Mouse (Mus musculus) lung, embryonic 15.5 days (tissue): ENCODE results near the gene Tanc1. TPM values are rescaled to one million over a fixed set of nuclear protein-coding genes. Genes with fewer than 3 reads are reported as not detected.
A peak's percentile ranks its signal among the peaks of the same experiment; 100 is the strongest.

Source experiments
- ATAC-seq: fragments of 200-750 bp; cut with Nextera tagmentation; 2 replicates; pipeline ENCODE4 v1.8.0; 2017; ENCODE audit warnings: moderate number of reproducible peaks, borderline replicate concordance; ENCODE audit not compliant: low FRiP score, low TSS enrichment; ENCODE audit errors: extremely low read depth
- H3K27ac ChIP-seq: fragments of 300-500 bp; sonication (generic); 2 replicates; pipeline ENCODE4 v1.5.1; 2015; ENCODE audit warnings: moderate library complexity, mild to moderate bottlenecking, inconsistent platforms
- H3K27me3 ChIP-seq: fragments of 300-500 bp; sonication (generic); 2 replicates; pipeline ENCODE4 v1.6.1; 2015; ENCODE audit warnings: inconsistent platforms
- H3K36me3 ChIP-seq: fragments of 300-500 bp; sonication (generic); 2 replicates; pipeline ENCODE4 v1.6.1; 2015; ENCODE audit warnings: inconsistent platforms
- H3K4me1 ChIP-seq: fragments of 300-500 bp; sonication (generic); 2 replicates; pipeline ENCODE4 v1.6.1; 2015; ENCODE audit warnings: inconsistent platforms
- H3K4me2 ChIP-seq: fragments of 300-500 bp; sonication (generic); 2 replicates; pipeline ENCODE4 v1.6.1; 2015; ENCODE audit warnings: inconsistent platforms, mild to moderate bottlenecking, moderate library complexity
- H3K4me3 ChIP-seq: fragments of 300-500 bp; sonication (generic); 2 replicates; pipeline ENCODE4 v1.5.1; 2015; ENCODE audit warnings: mild to moderate bottlenecking, inconsistent platforms
- H3K9ac ChIP-seq: fragments of 300-500 bp; sonication (generic); 2 replicates; pipeline ENCODE4 v1.6.1; 2015; ENCODE audit warnings: inconsistent platforms
- H3K9me3 ChIP-seq: fragments of 300-500 bp; sonication (generic); 2 replicates; pipeline ENCODE4 v1.6.1; 2016; ENCODE audit warnings: inconsistent platforms
- WGBS: fragments of 180-500 bp; shearing (Covaris S2); methylation state at CpG from one replicate; pipeline ENCODE4 v1.1.7; 2015; 5-methylcytosine and 5-hydroxymethylcytosine counted together
- polyA plus RNA-seq: library from polyadenylated mRNA; unstranded; fragments of >200 nt; fragmentation: Nextera tagmentation; extraction: Ambion mirVana; gene quantifications from 2 replicates; pipeline ENCODE4 v1.2.1, GENCODE M21; 2015

Tanc1 gene
- polyA plus RNA-seq, 1 experiment from 2014 or later: 33.9 TPM

DNA sequence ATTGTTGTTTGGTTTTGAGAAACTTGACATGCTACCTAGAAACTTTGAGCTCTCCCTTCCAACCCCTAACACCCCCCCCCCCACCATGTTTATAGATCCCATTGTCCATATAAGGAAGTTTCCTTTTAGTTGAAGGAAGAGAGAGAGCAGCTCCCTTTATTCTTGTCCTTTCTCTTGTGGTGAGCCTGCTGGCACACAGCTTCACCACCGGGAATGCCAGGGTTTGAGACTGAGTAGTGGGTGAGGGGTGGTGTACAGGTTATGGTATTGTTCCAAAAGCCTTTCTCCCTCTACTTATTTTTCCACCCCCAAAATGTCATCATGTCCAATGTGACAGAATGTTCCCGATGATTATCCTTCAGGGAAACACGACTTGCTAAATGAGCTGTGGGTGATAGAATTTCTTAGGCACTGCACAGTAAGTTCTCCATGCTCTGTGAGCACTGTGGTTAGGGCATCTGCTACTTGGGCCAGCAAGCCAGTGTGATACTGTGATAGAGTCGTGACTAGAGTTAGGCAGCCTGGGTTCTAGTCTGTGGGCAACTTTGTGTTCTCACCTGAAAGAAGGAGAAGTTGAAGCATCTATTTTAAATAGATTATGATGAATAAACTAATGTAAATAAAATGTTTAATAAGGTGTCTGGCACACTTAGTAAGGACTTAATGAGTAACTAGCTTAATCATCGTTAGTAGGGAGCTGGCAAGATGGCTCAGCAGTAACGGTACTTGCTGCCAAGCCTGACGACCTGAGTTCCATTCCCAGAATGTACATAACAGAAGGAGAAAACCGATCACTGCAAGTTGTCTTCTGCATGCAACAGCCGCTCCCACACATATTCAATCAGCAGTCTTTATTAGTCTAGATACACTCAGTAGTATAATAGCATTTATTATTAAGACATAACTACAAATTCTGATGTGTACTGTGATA lies 102.0 kb downstream of the Tanc1 start:
- no peaks in the 10 kb centered on the region for H3K27me3 ChIP-seq
- 64% methylated on average over 9 of the region's 9 CpGs for WGBS
- no peak overlapping the region for H3K4me2 ChIP-seq
- peaks cover 71% of the 10 kb centered on the region for H3K4me1 ChIP-seq
- no peaks in the 10 kb centered on the region for H3K36me3 ChIP-seq
- no peak overlapping the region for H3K4me3 ChIP-seq
- H3K9ac ChIP-seq: no peak overlapping the region
- peak overlapping the region; percentile 80 for H3K27ac ChIP-seq
- H3K9me3 ChIP-seq: no peaks in the 10 kb centered on the region
- ATAC-seq: no peak

DNA sequence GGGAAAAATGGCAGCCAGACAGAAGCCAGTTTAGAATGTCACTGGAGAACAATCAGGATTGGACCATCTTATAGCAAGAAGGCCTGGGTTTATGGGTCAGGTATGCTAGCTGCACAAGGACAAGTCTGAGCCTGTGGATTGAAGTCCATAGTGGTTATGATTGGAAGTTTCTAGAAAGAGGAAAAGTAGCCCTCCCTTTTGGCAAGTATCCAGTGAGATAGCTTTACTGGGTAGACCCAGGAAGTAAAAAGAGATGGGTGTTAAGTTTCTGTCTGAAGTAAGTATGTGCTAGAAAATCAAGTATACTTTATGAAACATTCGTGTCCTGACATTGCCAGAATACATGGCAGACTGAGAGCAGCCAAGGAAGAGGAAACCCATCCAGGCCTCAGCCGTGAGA lies 103.2 kb downstream of the Tanc1 start:
- Histone ChIP-seq H3K4me3 (no peak overlapping the region), H3K4me1 (peaks cover 75% of the 10 kb centered on the region), H3K36me3 (no peaks in the 10 kb centered on the region), H3K4me2 (no peak overlapping the region), H3K27me3 (no peaks in the 10 kb centered on the region), H3K9me3 (no peaks in the 10 kb centered on the region), H3K27ac (peak overlapping the region; percentile 15; the same call in 1 of the 2 replicates), H3K9ac (no peak overlapping the region)
- WGBS: 36% methylated on average over 2 of the region's 2 CpGs
- ATAC-seq: no peak

GRCm38 (mm10) chr2:59716461-59716860 lies 104.6 kb downstream of the Tanc1 start:
- H3K4me1 ChIP-seq: peaks cover 85% of the 10 kb centered on the region
- H3K27me3 ChIP-seq: no peaks in the 10 kb centered on the region
- H3K27ac ChIP-seq: no peak overlapping the region
- H3K4me3 ChIP-seq: no peak overlapping the region
- H3K9ac ChIP-seq: no peak overlapping the region
- no peak overlapping the region for H3K4me2 ChIP-seq
- no peaks in the 10 kb centered on the region for H3K9me3 ChIP-seq
- no peaks in the 10 kb centered on the region for H3K36me3 ChIP-seq
- no peak for ATAC-seq
- 78% methylated on average over 3 of the region's 3 CpGs for WGBS

- H3K4me1 ChIP-seq: peaks cover 89% of the 10 kb centered on the region
- peak; percentile 58 for ATAC-seq
- WGBS: 46% methylated on average over 3 of the region's 3 CpGs
Observed at GRCm38 (mm10) chr2:59717746-59718294, 106.0 kb downstream of the Tanc1 start.

DNA sequence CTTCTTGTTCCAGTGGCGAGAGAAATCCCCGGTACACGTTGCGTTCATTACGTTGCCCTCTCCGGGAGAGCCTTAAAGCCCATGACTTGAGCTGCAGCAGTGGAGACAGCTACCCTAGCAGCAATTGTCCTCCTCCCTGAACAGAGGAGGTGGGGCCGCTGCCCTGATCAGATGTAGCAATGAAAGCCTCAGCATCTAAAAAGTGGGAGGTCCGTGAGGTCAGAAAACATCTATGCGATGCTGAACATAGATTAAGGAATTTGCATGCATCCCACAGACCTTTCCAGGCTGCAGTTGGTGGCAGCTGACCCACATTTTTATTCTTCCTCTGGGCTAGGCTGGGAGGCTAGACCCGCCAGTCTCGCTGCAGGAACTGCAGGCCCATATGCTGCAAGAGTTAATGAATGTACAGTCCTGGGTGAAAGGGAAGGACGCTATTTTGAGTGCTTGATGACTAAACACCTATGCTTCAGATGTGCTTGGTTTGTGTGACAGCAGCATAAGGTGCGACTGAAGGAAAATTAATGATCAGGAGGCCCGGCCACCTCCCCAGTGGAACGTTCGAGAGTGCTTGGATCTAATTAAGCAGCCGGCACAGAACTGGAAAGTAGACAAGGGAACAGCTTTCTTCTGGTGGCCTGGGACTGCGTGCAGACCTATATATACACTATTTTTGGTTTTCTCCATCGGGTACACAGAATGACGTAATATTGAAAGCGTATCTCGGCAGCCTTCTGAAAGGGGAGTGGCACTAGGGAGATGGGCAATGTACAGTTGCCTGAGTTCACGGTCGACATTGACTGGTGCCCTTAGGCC lies 107.0 kb downstream of the Tanc1 start:
- Histone ChIP-seq H3K27ac (peak overlapping the region; percentile 49), H3K4me2 (no peak overlapping the region), H3K4me1 (peaks cover 85% of the 10 kb centered on the region), H3K9ac (no peak overlapping the region), H3K4me3 (no peak overlapping the region), H3K27me3 (no peaks in the 10 kb centered on the region), H3K9me3 (no peaks in the 10 kb centered on the region), H3K36me3 (no peaks in the 10 kb centered on the region)
- 46% methylated on average over 24 of the region's 24 CpGs for WGBS
- no peak for ATAC-seq

More at GRCm38 (mm10) chr2:59717746-59718294, 106.0 kb downstream of the Tanc1 start:
- no peaks in the 10 kb centered on the region for H3K9me3 ChIP-seq
- no peaks in the 10 kb centered on the region for H3K27me3 ChIP-seq
- H3K9ac ChIP-seq: no peak overlapping the region
- no peaks in the 10 kb centered on the region for H3K36me3 ChIP-seq
- no peak overlapping the region for H3K4me3 ChIP-seq
- H3K27ac ChIP-seq: peak overlapping the region; percentile 49; the same call in 1 of the 2 replicates
- no peak overlapping the region for H3K4me2 ChIP-seq

- H3K36me3 ChIP-seq: no peaks in the 10 kb centered on the region
- H3K9me3 ChIP-seq: no peaks in the 10 kb centered on the region
- peak overlapping the region; percentile 6; the same call in 1 of the 2 replicates for H3K27ac ChIP-seq
- ATAC-seq: no peak; the same call in 1 of the 2 replicates
- no peak overlapping the region for H3K4me2 ChIP-seq
- no peak overlapping the region for H3K4me3 ChIP-seq
- H3K27me3 ChIP-seq: no peaks in the 10 kb centered on the region
- H3K9ac ChIP-seq: no peak overlapping the region
- H3K4me1 ChIP-seq: peaks cover 76% of the 10 kb centered on the region
- WGBS: 50% methylated on average over 4 of the region's 4 CpGs
Observed at GRCm38 (mm10) chr2:59719831-59720230, 108.0 kb downstream of the Tanc1 start.

DNA sequence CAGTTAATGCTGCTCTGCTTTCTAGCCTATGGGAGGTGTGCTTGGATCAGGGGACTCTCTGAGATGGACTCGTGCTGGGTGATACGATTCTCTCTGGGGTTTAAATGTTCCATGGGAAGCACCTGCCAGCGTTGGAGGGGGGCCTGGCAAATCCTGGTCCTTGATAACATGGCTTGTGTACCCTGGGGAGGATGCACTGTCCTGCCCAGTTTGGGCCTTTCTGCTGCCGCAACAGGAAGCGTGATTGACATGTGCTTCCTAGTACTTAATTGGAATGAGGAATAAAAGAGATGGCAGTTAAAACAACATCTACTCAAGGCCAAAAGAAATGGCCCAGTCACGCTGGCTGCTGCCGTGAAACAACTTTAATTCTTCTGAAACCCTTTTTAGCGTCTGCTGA lies 109.3 kb downstream of the Tanc1 start:
- ATAC-seq: no peak
- Histone ChIP-seq H3K27ac (peak overlapping the region; percentile 64), H3K9me3 (no peaks in the 10 kb centered on the region), H3K4me1 (peaks cover 72% of the 10 kb centered on the region), H3K4me3 (no peak overlapping the region), H3K36me3 (no peaks in the 10 kb centered on the region), H3K27me3 (no peaks in the 10 kb centered on the region), H3K9ac (no peak overlapping the region), H3K4me2 (no peak overlapping the region)
- WGBS: 48% methylated on average over 8 of the region's 8 CpGs

DNA sequence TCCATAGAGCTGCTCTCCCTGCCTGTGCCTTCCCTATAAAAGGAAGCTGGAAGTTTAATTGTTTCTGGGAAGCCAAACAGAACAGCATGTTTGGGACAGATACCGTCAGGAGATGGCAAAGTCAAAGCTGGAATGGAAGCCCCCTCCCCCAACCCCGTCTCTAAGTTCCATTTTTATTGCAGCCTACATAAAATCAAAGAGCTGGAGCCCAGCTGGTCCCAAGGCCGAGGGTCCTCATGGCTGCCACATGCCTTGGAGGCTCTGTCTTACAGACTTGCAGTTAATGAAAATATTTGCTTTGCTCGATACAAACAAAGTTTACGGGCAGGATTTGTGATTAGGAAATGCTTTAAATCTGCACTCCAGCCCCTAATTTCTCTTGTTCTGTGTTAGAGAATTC lies 109.9 kb downstream of the Tanc1 start:
- Histone ChIP-seq H3K27me3 (no peaks in the 10 kb centered on the region), H3K4me2 (no peak overlapping the region), H3K4me1 (peaks cover 69% of the 10 kb centered on the region), H3K27ac (peak overlapping the region; percentile 64), H3K4me3 (no peak overlapping the region), H3K9me3 (no peaks in the 10 kb centered on the region), H3K36me3 (no peaks in the 10 kb centered on the region), H3K9ac (no peak overlapping the region)
- ATAC-seq: no peak
- 22% methylated on average over 5 of the region's 5 CpGs for WGBS

DNA sequence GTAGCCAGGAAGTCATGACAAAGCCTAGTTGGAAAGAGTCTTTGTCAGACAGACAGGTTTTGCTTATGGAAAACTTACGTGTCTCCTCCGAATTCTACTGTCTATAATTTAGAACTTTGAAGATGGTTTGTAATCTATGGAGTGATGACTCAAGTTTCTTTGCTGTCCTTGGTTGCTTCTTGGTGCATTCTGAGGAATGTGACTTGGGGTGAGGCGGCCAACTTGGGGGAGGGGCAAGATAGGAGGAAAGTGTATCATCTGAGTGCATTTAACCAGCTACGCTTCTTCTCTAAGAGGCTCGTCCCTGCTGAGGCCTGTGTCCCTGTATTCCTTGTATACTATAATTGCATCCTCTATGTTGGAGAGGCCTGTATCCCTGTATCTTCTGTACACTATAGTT lies 111.5 kb downstream of the Tanc1 start:
- Histone ChIP-seq H3K4me1 (peaks cover 54% of the 10 kb centered on the region), H3K4me2 (no peak overlapping the region), H3K9me3 (no peaks in the 10 kb centered on the region), H3K36me3 (no peaks in the 10 kb centered on the region), H3K9ac (no peak overlapping the region), H3K27ac (no peak overlapping the region), H3K27me3 (no peaks in the 10 kb centered on the region), H3K4me3 (no peak overlapping the region)
- WGBS: 70% methylated on average over 5 of the region's 5 CpGs
- no peak for ATAC-seq

GRCm38 (mm10) chr2:59725518-59726185 lies 113.8 kb downstream of the Tanc1 start:
- Histone ChIP-seq H3K9me3 (no peaks in the 10 kb centered on the region), H3K9ac (no peak overlapping the region), H3K27me3 (no peaks in the 10 kb centered on the region), H3K4me3 (no peak overlapping the region), H3K4me1 (peaks cover 34% of the 10 kb centered on the region), H3K36me3 (0 out of 2 replicates have a peak, but pooled peaks cover 7% of the 10 kb centered on the region), H3K4me2 (no peak overlapping the region), H3K27ac (0 out of 2 replicates have a peak overlapping the region, but pooled peaks have one; percentile 15)
- 59% methylated on average over 14 of the region's 14 CpGs for WGBS
- ATAC-seq: no peak

DNA sequence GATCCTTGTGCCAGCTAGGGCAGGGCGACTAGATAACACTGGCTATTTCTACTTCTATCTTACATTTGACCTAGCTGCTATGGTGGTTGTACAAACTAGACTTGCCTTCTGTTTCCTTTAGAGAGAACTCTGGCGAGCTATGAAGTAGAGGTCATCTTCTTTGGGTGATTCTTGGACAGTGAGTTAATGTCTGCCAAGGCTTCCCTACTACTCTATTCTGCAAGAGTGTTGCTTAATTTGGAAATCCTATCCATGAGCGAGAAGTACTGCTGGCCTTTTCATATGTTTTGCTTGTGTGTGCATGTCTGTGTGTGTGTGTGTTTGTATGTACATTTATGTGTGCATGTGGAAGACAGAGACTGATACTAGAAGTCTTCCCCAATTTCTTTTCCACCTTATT lies 120.0 kb downstream of the Tanc1 start:
- Histone ChIP-seq H3K27me3 (no peaks in the 10 kb centered on the region), H3K4me1 (peaks cover 19% of the 10 kb centered on the region), H3K36me3 (0 out of 2 replicates have a peak, but pooled peaks cover 7% of the 10 kb centered on the region), H3K4me2 (no peak overlapping the region), H3K27ac (no peak overlapping the region), H3K9ac (no peak overlapping the region), H3K9me3 (no peaks in the 10 kb centered on the region), H3K4me3 (no peak overlapping the region)
- WGBS: 83% methylated on average over 3 of the region's 3 CpGs
- ATAC-seq: no peak
